Mouse (Mus musculus): Measurements from ENCODE around the gene Zfp217.

GRCm38 (mm10) chr2:170194845-170195244 is 46.9 kb upstream of the Zfp217 start:
- no peak for TF ChIP-seq CTCF (IDR thresholded peaks at IDR 0.05; ENCODE audit: borderline replicate concordance, control insufficient read depth, extremely low read depth, insufficient read depth, low read length, poor library complexity)
- no peak for TF ChIP-seq POLR2A (IDR thresholded peaks at IDR 0.05; ENCODE audit: control insufficient read depth, extremely low read depth, insufficient read depth, low read length, poor library complexity)
